9 mouse cellular contexts compared by ENCODE assay signal in genomic region chr19:47450261-47451137, GRCm38 (mm10). TPM values are rescaled to one million over a fixed set of nuclear protein-coding genes. Genes with fewer than 3 reads are reported as not detected.
DNase-seq lines count a peak whose midpoint lies in the region; ATAC-seq and TF ChIP-seq lines count a peak whose summit lies in the region.
"Had no signal": no experiment of that assay in that cellular context is flagged by ENCODE, and none has a peak within 500 bp of the region (broad histone marks: within the 10 kb centered on the region; RNA-seq: fewer than 3 reads in every experiment).

No protein-coding gene starts in this region.

- H3K4me3 ChIP-seq in heart, embryonic 12.5 days = no peak overlapping the region
- H3K4me3 ChIP-seq in limb, embryonic 14.5 days (replicated peaks; ENCODE audit: low read length) = no peak overlapping the region
- H3K4me3 ChIP-seq in forebrain, embryonic 12.5 days (replicated peaks) = no peak overlapping the region

- ATAC-seq in heart, embryonic 12.5 days (ENCODE audit: insufficient number of reproducible peaks, low FRiP score) = no peak
- peak; percentile 69 for ATAC-seq in limb, embryonic 14.5 days (ENCODE audit: low FRiP score, low read depth)
- no peak for ATAC-seq in forebrain, embryonic 12.5 days (ENCODE audit: low FRiP score)

- WGBS in heart, embryonic 12.5 days = 36% methylated on average over 8 of the region's 8 CpGs
- 40% methylated on average over 8 of the region's 8 CpGs for WGBS in limb, embryonic 14.5 days
- 28% methylated on average over 8 of the region's 8 CpGs for WGBS in forebrain, embryonic 12.5 days

- no peak overlapping the region for H3K4me2 ChIP-seq in heart, embryonic 12.5 days
- no peak overlapping the region for H3K4me2 ChIP-seq in limb, embryonic 14.5 days (replicated peaks; ENCODE audit: low read depth, low read length, severe bottlenecking)
- no peak overlapping the region for H3K4me2 ChIP-seq in forebrain, embryonic 12.5 days

- intact Hi-C loops in heart, postnatal 25 days (cut with DNase I) = no loop called here

- peak overlapping the region; percentile 35; the same call in 1 of the 2 replicates for H3K9ac ChIP-seq in heart, embryonic 12.5 days
- no peak overlapping the region for H3K9ac ChIP-seq in limb, embryonic 14.5 days (ENCODE audit: low read depth, low read length, severe bottlenecking)
- H3K9ac ChIP-seq in forebrain, embryonic 12.5 days = no peak overlapping the region

- H3K9me3 ChIP-seq in heart, embryonic 12.5 days (replicated peaks) = no peaks in the 10 kb centered on the region
- H3K9me3 ChIP-seq in limb, embryonic 14.5 days (ENCODE audit: control insufficient read depth, low read length) = no peaks in the 10 kb centered on the region
- no peaks in the 10 kb centered on the region for H3K9me3 ChIP-seq in forebrain, embryonic 12.5 days

- H3K36me3 ChIP-seq in heart, embryonic 12.5 days = no peaks in the 10 kb centered on the region
- no peaks in the 10 kb centered on the region for H3K36me3 ChIP-seq in limb, embryonic 14.5 days (ENCODE audit: control insufficient read depth, insufficient read depth, low read length)
- H3K36me3 ChIP-seq in forebrain, embryonic 12.5 days (replicated peaks) = no peaks in the 10 kb centered on the region

- H3K27ac ChIP-seq in heart, embryonic 12.5 days (ENCODE audit: poor library complexity, severe bottlenecking) = peak overlapping the region; percentile 93
- H3K27ac ChIP-seq in limb, embryonic 14.5 days (replicated peaks; ENCODE audit: low read depth, low read length) = no peak overlapping the region
- H3K27ac ChIP-seq in forebrain, embryonic 12.5 days = no peak overlapping the region

- no peak for TF ChIP-seq POLR2A in limb, embryonic 14.5 days (IDR thresholded peaks at IDR 0.05; ENCODE audit: borderline replicate concordance, extremely low read depth, insufficient read depth, insufficient read length)

- no peak for DNase-seq in heart, postnatal 25 days (ENCODE audit: low spot score)
- peak; percentile 43 for DNase-seq in thymus, postnatal 0 days (ENCODE audit: low spot score)
- no peak for DNase-seq in thymus, postnatal 10 days (ENCODE audit: low spot score in 2 of 2)
- DNase-seq in limb, embryonic 14.5 days (ENCODE audit: low spot score) = peak; percentile 55
- no peak for DNase-seq in layer of hippocampus, adult 9-10 months (ENCODE audit: low spot score)
- no peak for DNase-seq in right cerebral cortex, postnatal 10 days (ENCODE audit: low spot score in 2 of 2)
- DNase-seq: cerebellum, postnatal 36 days had no signal

- H3K4me1 ChIP-seq in heart, embryonic 12.5 days (replicated peaks) = peaks cover 98% of the 10 kb centered on the region
- H3K4me1 ChIP-seq in limb, embryonic 14.5 days (ENCODE audit: control insufficient read depth, insufficient read depth, low read length) = peaks cover 62% of the 10 kb centered on the region
- peaks cover 76% of the 10 kb centered on the region for H3K4me1 ChIP-seq in forebrain, embryonic 12.5 days

- H3K27me3 ChIP-seq in heart, embryonic 12.5 days (replicated peaks) = no peaks in the 10 kb centered on the region
- no peaks in the 10 kb centered on the region for H3K27me3 ChIP-seq in limb, embryonic 14.5 days (ENCODE audit: control insufficient read depth, insufficient read depth, low read length)
- H3K27me3 ChIP-seq in forebrain, embryonic 12.5 days = no peaks in the 10 kb centered on the region

RNA-seq across cellular contexts. Expression of gene Sh3pxd2a, which starts 13.7 kb away (rescaled TPM):
- 6.2 TPM in 2 replicates for polyA plus RNA-seq in heart, embryonic 12.5 days (2016; fragmentation: Nextera tagmentation; extraction: Ambion mirVana)
- 10 to 100 TPM; 63.5 to 63.6 TPM for total RNA-seq in heart, postnatal 25 days (2021)
- polyA plus RNA-seq in thymus, postnatal 0 days (2015; fragmentation: Nextera tagmentation; extraction: Ambion mirVana) = 2.0 and 2.6 TPM in 2 replicates
- polyA plus RNA-seq in limb, embryonic 14.5 days (2012; rRNA removed) = 61.7 and 66.8 TPM in 2 replicates
- polyA plus RNA-seq in limb, embryonic 14.5 days (2014; fragmentation: Nextera tagmentation; extraction: Ambion mirVana) = 17.1 and 19.8 TPM in 2 replicates
- 3.7 TPM in 2 replicates for polyA plus RNA-seq in forebrain, embryonic 12.5 days (2016; fragmentation: Nextera tagmentation; extraction: Ambion mirVana)

Comparison
In these comparisons a context has a peak if more than half of its experiments do, and no peak if none do; other contexts are left out.
1. DNase-seq: peak in thymus, postnatal 0 days (single experiment) and limb, embryonic 14.5 days (single experiment); none in heart, postnatal 25 days (single experiment), thymus, postnatal 10 days (0 of 2), layer of hippocampus, adult 9-10 months (single experiment) and right cerebral cortex, postnatal 10 days (0 of 2).